ENCODE assay signal across 1 mouse cellular context in the genomic region with DNA sequence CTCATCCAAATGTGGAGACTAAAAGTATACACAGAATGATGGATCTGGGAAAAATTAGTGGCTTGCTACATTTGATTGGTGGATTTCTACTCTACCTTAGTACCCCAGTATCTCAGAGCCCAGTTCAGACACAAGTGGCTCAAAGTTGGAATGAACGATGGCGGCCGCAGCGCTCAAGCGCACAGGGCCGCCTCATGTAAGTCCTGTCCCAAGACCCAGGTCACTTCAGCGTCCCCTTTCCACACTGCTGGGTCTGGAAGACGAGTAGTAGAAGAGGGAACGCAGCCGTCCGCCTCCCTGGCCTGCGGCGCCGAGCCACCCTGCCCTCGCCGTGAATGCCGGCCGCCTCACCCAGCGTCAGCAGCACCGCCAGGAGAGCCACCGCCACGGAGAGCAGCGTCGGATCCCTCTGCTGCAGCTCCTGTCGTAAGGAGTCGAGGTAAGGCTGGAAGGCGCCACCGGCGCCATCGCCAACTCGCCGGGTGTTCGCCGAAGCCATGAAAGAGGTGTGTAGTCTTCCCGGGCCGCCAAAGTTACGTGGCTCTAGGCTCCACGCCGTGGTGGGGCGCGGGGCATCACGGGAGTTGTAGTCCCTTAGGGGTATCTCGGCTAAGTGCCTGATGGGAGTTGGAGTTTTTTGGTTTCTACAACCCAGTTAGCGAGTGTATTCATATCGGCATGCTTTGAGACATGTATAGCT.
TF ChIP-seq lines count a peak whose summit lies in the region.

A gene (minus strand): TSS at position 577 of the 700 bp plus-strand sequence.

TF ChIP-seq in CH12.LX, 34 proteins besides CTCF, POLR2A, EP300 and RAD21 (continued from another document):
- TF ChIP-seq USF2 (conservative IDR thresholded peaks at IDR 0.05; ENCODE audit: low read depth, low read length) (no peak), ELF1 (IDR thresholded peaks at IDR 0.05; ENCODE audit: low read depth, low read length) (peak; percentile 52), SIN3A (IDR thresholded peaks at IDR 0.05; ENCODE audit: low read length) (peak; percentile 73), NELFE (IDR thresholded peaks at IDR 0.05; ENCODE audit: low read depth, low read length) (peak; percentile 73), MYC (IDR thresholded peaks at IDR 0.05; ENCODE audit: low read depth, low read length) (peak; percentile 97), ZNF384 (IDR thresholded peaks at IDR 0.05; ENCODE audit: low read depth, low read length) (no peak), MAX (IDR thresholded peaks at IDR 0.05; ENCODE audit: low read length) (peak; percentile 89), HCFC1 (IDR thresholded peaks at IDR 0.05; ENCODE audit: low read depth, low read length) (peak; percentile 100), GABPA (IDR thresholded peaks at IDR 0.05; ENCODE audit: insufficient replicate concordance, low read depth, low read length) (peak; percentile 79; the same call in 1 of the 2 replicates), MEF2A (IDR thresholded peaks at IDR 0.05; ENCODE audit: borderline replicate concordance, low read depth, low read length) (peak; percentile 53; the same call in 1 of the 2 replicates), MAZ (IDR thresholded peaks at IDR 0.05; ENCODE audit: low read depth, low read length) (no peak), ETS1 (conservative IDR thresholded peaks at IDR 0.05; ENCODE audit: low read depth, low read length) (no peak)
